Mouse (Mus musculus) heart, embryonic 14.5 days (tissue): ENCODE data around the gene Vdr. TPM values are rescaled to one million over a fixed set of nuclear protein-coding genes. Genes with fewer than 3 reads are reported as not detected.

ENCODE experiments used
- ATAC-seq: fragments of 200-750 bp; cut with Nextera tagmentation; 2 replicates; pipeline ENCODE4 v1.8.0; 2017; ENCODE audit warnings: low read depth, moderate TSS enrichment; ENCODE audit not compliant: insufficient number of reproducible peaks, insufficient read depth, low FRiP score
- H3K27ac ChIP-seq, 2 experiments: fragments of 200-500 bp in 1 of 2; fragments of 300-500 bp in 1 of 2; sonication (generic) in 1 of 2; replicated peaks in 1 of 2; 2 replicates each; pipeline ENCODE4 v1.5.1; 2012 to 2014; ENCODE audit warnings: low read depth in 2 of 2, low read length in 2 of 2, control low read depth in 1 of 2, mild to moderate bottlenecking in 1 of 2, mixed read lengths in 1 of 2; ENCODE audit not compliant: control insufficient read depth in 1 of 2, insufficient read depth in 1 of 2
- H3K27me3 ChIP-seq: fragments of 300-500 bp; sonication (generic); 2 replicates; pipeline ENCODE4 v1.6.1; 2014; ENCODE audit warnings: mild to moderate bottlenecking, low read length, control low read depth; ENCODE audit not compliant: control insufficient read depth, insufficient read depth
- H3K36me3 ChIP-seq: fragments of 300-500 bp; sonication (generic); 2 replicates; pipeline ENCODE4 v1.6.1; 2014; ENCODE audit warnings: mild to moderate bottlenecking, control low read depth, low read length, mixed read lengths; ENCODE audit not compliant: control insufficient read depth, insufficient read depth
- H3K4me1 ChIP-seq, 2 experiments: fragments of 200-500 bp in 1 of 2; fragments of 300-500 bp in 1 of 2; sonication (generic) in 1 of 2; 2 replicates each; pipeline ENCODE4 v1.6.1; 2012 to 2014; ENCODE audit warnings: low read length in 2 of 2, control low read depth in 1 of 2, mixed read lengths in 1 of 2; ENCODE audit not compliant: control insufficient read depth in 2 of 2, insufficient read depth in 2 of 2
- H3K4me2 ChIP-seq: fragments of 300-500 bp; sonication (generic); 2 replicates; pipeline ENCODE4 v1.6.1; 2014; ENCODE audit warnings: mild to moderate bottlenecking, low read length
- H3K4me3 ChIP-seq, 2 experiments: fragments of 200-500 bp in 1 of 2; fragments of 300-500 bp in 1 of 2; sonication (generic) in 1 of 2; 2 replicates each; pipeline ENCODE4 v1.5.1; 2012 to 2014; ENCODE audit warnings: low read length in 2 of 2, mild to moderate bottlenecking in 2 of 2, control low read depth in 1 of 2, low read depth in 1 of 2, moderate library complexity in 1 of 2; ENCODE audit not compliant: control insufficient read depth in 1 of 2, insufficient read depth in 1 of 2
- H3K9ac ChIP-seq: fragments of 300-500 bp; sonication (generic); 2 replicates; pipeline ENCODE4 v1.6.1; 2014; ENCODE audit warnings: mild to moderate bottlenecking, low read length
- H3K9me3 ChIP-seq: fragments of 300-500 bp; sonication (generic); 2 replicates; pipeline ENCODE4 v1.6.1; 2016; ENCODE audit warnings: low read length, control low read depth; ENCODE audit not compliant: control insufficient read depth
- WGBS: fragments of 180-500 bp; shearing (Covaris S2); extraction: QIAGEN DNeasy Blood & Tissue Kit; methylation state at CpG from one replicate; pipeline ENCODE4 v1.1.7; 2014; 5-methylcytosine and 5-hydroxymethylcytosine counted together
- polyA plus RNA-seq: library from polyadenylated mRNA; unstranded; fragments of >200 nt; fragmentation: Nextera tagmentation; extraction: Ambion mirVana; gene quantifications from 2 replicates; pipeline ENCODE4 v1.2.1, GENCODE M21; 2014

Gene Vdr
- polyA plus RNA-seq, 1 experiment from 2014 or later, result 0.81 TPM

GRCm38 (mm10) chr15:97837491-97838061 is 72.9 kb downstream of the Vdr start:
- no peak overlapping the region; the same call in 1 of the 2 replicates for H3K9ac ChIP-seq
- no peaks in the 10 kb centered on the region for H3K36me3 ChIP-seq
- H3K27me3 ChIP-seq, result no peaks in the 10 kb centered on the region
- no peak overlapping the region for H3K4me3 ChIP-seq
- no peaks in the 10 kb centered on the region for H3K9me3 ChIP-seq
- WGBS, result 11% methylated on average over 8 of the region's 8 CpGs
- peak overlapping the region; percentile 3; the same call in 1 of the 2 replicates for H3K4me2 ChIP-seq
- peak overlapping the region; percentile 38 to 64 for H3K27ac ChIP-seq
- peaks cover 31 to 39% of the 10 kb centered on the region in 2 experiments for H3K4me1 ChIP-seq
- peak; percentile 14; the same call in 1 of the 2 replicates for ATAC-seq

GRCm38 (mm10) chr15:97836894-97837247 is 73.6 kb downstream of the Vdr start:
- no peak overlapping the region for H3K9ac ChIP-seq

GRCm38 (mm10) chr15:97836153-97836893 is 74.1 kb downstream of the Vdr start:
- 45% methylated on average over 17 of the region's 17 CpGs for WGBS
- H3K4me3 ChIP-seq, result no peak overlapping the region
- H3K27me3 ChIP-seq, result no peaks in the 10 kb centered on the region
- no peaks in the 10 kb centered on the region for H3K9me3 ChIP-seq
- H3K27ac ChIP-seq, result peak overlapping the region in 1 of 2 experiments; percentile 64; a peak in 1 of 4 replicates
- H3K4me2 ChIP-seq, result no peak overlapping the region
- no peak overlapping the region for H3K9ac ChIP-seq
- ATAC-seq, result no peak
- H3K4me1 ChIP-seq, result peaks cover 36 to 48% of the 10 kb centered on the region in 2 experiments
- no peaks in the 10 kb centered on the region for H3K36me3 ChIP-seq

More at GRCm38 (mm10) chr15:97836894-97837247, 73.6 kb downstream of the Vdr start:
- no peaks in the 10 kb centered on the region for H3K27me3 ChIP-seq
- 49% methylated on average over 8 of the region's 8 CpGs for WGBS
- no peaks in the 10 kb centered on the region for H3K9me3 ChIP-seq
- H3K27ac ChIP-seq, result peak overlapping the region in 1 of 2 experiments; percentile 64; a peak in 2 of 4 replicates
- H3K36me3 ChIP-seq, result no peaks in the 10 kb centered on the region
- no peak overlapping the region for H3K4me3 ChIP-seq
- no peak overlapping the region for H3K4me2 ChIP-seq
- peaks cover 36 to 46% of the 10 kb centered on the region in 2 experiments for H3K4me1 ChIP-seq
- ATAC-seq, result no peak

GRCm38 (mm10) chr15:97832764-97833479 is 77.5 kb downstream of the Vdr start:
- no peak for ATAC-seq
- H3K4me3 ChIP-seq, result no peak overlapping the region
- H3K36me3 ChIP-seq, result no peaks in the 10 kb centered on the region
- no peaks in the 10 kb centered on the region for H3K9me3 ChIP-seq
- 60% methylated on average over 9 of the region's 9 CpGs for WGBS
- peak overlapping the region; percentile 90 to 93 for H3K27ac ChIP-seq
- no peak overlapping the region for H3K4me2 ChIP-seq
- no peak overlapping the region for H3K9ac ChIP-seq
- peaks cover 33 to 52% of the 10 kb centered on the region in 2 experiments for H3K4me1 ChIP-seq
- no peaks in the 10 kb centered on the region for H3K27me3 ChIP-seq

- H3K27ac ChIP-seq, result peak overlapping the region; percentile 90 to 93
- H3K9me3 ChIP-seq, result no peaks in the 10 kb centered on the region
- peak overlapping the region; percentile 88 for H3K9ac ChIP-seq
- ATAC-seq, result no peak; the same call in 1 of the 2 replicates
- H3K4me2 ChIP-seq, result peak overlapping the region; percentile 87
- no peaks in the 10 kb centered on the region for H3K36me3 ChIP-seq
- peaks cover 29 to 48% of the 10 kb centered on the region in 2 experiments for H3K4me1 ChIP-seq
- H3K4me3 ChIP-seq, result peak overlapping the region; percentile 64 to 79
- H3K27me3 ChIP-seq, result no peaks in the 10 kb centered on the region
- 9% methylated on average over 10 of the region's 10 CpGs for WGBS
Observed at GRCm38 (mm10) chr15:97831987-97832640, 78.3 kb downstream of the Vdr start.

- H3K4me2 ChIP-seq, result peak overlapping the region; percentile 87
- under 1% methylated on average over 73 of the region's 84 CpGs for WGBS
- peak overlapping the region; percentile 90 to 93 for H3K27ac ChIP-seq
- peaks cover 2% of the 10 kb centered on the region; the same call in 1 of the 2 replicates for H3K36me3 ChIP-seq
- H3K27me3 ChIP-seq, result no peaks in the 10 kb centered on the region
- H3K4me1 ChIP-seq, result peaks cover 29 to 48% of the 10 kb centered on the region in 2 experiments
- H3K9ac ChIP-seq, result peak overlapping the region; percentile 88
- peak overlapping the region; percentile 64 to 79 for H3K4me3 ChIP-seq
- ATAC-seq, result peak; percentile 86
- H3K9me3 ChIP-seq, result no peaks in the 10 kb centered on the region
Observed at GRCm38 (mm10) chr15:97831242-97831986, 79.0 kb downstream of the Vdr start.
